ENCODE assay signal across 18 mouse cellular contexts in the genomic region with DNA sequence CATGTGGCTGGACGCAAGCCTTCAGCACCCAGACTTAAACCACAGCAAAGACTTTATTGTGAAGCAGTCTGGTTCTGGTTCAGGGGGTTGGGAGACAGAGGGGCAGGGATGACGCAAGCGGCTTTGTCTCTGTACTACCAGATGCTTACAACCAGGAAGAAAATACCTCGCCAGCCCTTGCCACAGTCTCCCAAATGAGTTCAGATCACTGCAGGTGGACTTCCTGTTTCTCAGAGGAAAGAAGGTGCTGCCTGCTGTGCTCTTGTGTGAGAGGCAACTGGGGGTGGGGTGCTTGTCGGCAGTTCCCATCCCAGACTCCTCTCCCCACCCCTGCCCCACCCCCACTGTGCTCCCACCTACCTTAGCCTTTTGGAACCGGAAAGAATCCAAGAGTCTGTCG. TPM values are rescaled to one million over a fixed set of nuclear protein-coding genes. Genes with fewer than 3 reads are reported as not detected.
A peak's percentile ranks its signal among the peaks of the same experiment; 100 is the strongest.
DNase-seq lines count a peak whose midpoint lies in the region; ATAC-seq lines count a peak whose summit lies in the region.
"Had no signal": no experiment of that assay in that cellular context is flagged by ENCODE, and none has a peak within 500 bp of the region (broad histone marks: within the 10 kb centered on the region; RNA-seq: fewer than 3 reads in every experiment).

No protein-coding gene starts in this region.

- no peak overlapping the region for H3K9ac ChIP-seq in forebrain, embryonic 16.5 days (replicated peaks; ENCODE audit: low read depth, low read length)
- H3K9ac ChIP-seq: embryonic facial prominence, embryonic 12.5 days; liver, embryonic 12.5 days had no signal

- no peaks in the 10 kb centered on the region for H3K9me3 ChIP-seq in forebrain, embryonic 16.5 days (ENCODE audit: control insufficient read depth, low read length)
- H3K9me3 ChIP-seq: embryonic facial prominence, embryonic 12.5 days; liver, embryonic 12.5 days; midbrain, embryonic 10.5 days had no signal

- no peak for ATAC-seq in forebrain, embryonic 16.5 days
- ATAC-seq: liver, embryonic 12.5 days had no signal

- no peak overlapping the region for H3K4me3 ChIP-seq in forebrain, embryonic 16.5 days (replicated peaks; ENCODE audit: low read length)
- H3K4me3 ChIP-seq: embryonic facial prominence, embryonic 12.5 days; heart, adult 2 months; liver, embryonic 12.5 days; midbrain, embryonic 10.5 days; myocyte had no signal

- H3K27me3 ChIP-seq in forebrain, embryonic 16.5 days (replicated peaks; ENCODE audit: control insufficient read depth, insufficient read depth, low read length): no peaks in the 10 kb centered on the region
- H3K27me3 ChIP-seq: embryonic facial prominence, embryonic 12.5 days; liver, embryonic 12.5 days had no signal

- no peak overlapping the region for H3K4me2 ChIP-seq in forebrain, embryonic 16.5 days (ENCODE audit: low read length)
- H3K4me2 ChIP-seq: embryonic facial prominence, embryonic 12.5 days; liver, embryonic 12.5 days had no signal

- H3K27ac ChIP-seq in forebrain, embryonic 16.5 days (ENCODE audit: low read length): no peak overlapping the region
- H3K27ac ChIP-seq: embryonic facial prominence, embryonic 12.5 days; heart, adult 2 months; liver, embryonic 12.5 days; midbrain, embryonic 10.5 days; stomach, postnatal 0 days had no signal

- no peaks in the 10 kb centered on the region for H3K36me3 ChIP-seq in forebrain, embryonic 16.5 days (ENCODE audit: control insufficient read depth, insufficient read depth)
- H3K36me3 ChIP-seq: embryonic facial prominence, embryonic 12.5 days; liver, embryonic 12.5 days; midbrain, embryonic 10.5 days had no signal

- peak; percentile 41 to 53 for DNase-seq in spleen, postnatal 36 days (ENCODE audit: low spot score in 2 of 2)
- no peak for DNase-seq in spleen, postnatal 14 days (ENCODE audit: low spot score in 2 of 2)
- DNase-seq in R1 (ENCODE audit: low read depth, low spot score): peak; percentile 90
- peak; percentile 16 for DNase-seq in naive thymus-derived CD4-positive, alpha-beta T cell, adult 2 months (ENCODE audit: low read depth)
- no peak for DNase-seq in adipocyte (ENCODE audit: low spot score)
- no peak for DNase-seq in embryo, embryonic 10 days (ENCODE audit: low spot score)
- DNase-seq: adrenal gland, adult 2 months; cerebellum, postnatal 10 days; heart, adult 2 months; right cerebral cortex, postnatal 4 days had no signal

- WGBS in forebrain, embryonic 16.5 days: 39% methylated on average over 7 of the region's 7 CpGs

- no peaks in the 10 kb centered on the region for H3K4me1 ChIP-seq in forebrain, embryonic 16.5 days (replicated peaks; ENCODE audit: control insufficient read depth, insufficient read depth, low read length)
- H3K4me1 ChIP-seq: embryonic facial prominence, embryonic 12.5 days had no signal

RNA-seq across cellular contexts. Expression of a gene that starts 56.9 kb away (rescaled TPM):
- not detected in 2 replicates for polyA plus RNA-seq in forebrain, embryonic 16.5 days (2015; fragmentation: Nextera tagmentation; extraction: Ambion mirVana)
- polyA plus RNA-seq: adrenal gland, adult 2 months; forebrain, embryonic 11.5 days; kidney, embryonic 14.5 days; liver, embryonic 12.5 days; midbrain, embryonic 10.5 days; myocyte had no signal

Comparison
In these comparisons a context has a peak if more than half of its experiments do, and no peak if none do; other contexts are left out.
1. DNase-seq: peak in spleen, postnatal 36 days (2 of 2), R1 (single experiment) and naive thymus-derived CD4-positive, alpha-beta T cell, adult 2 months (single experiment); none in spleen, postnatal 14 days (0 of 2), adipocyte (single experiment) and embryo, embryonic 10 days (single experiment).